Mouse (Mus musculus): ENCODE measurements around the gene Tmem265. TPM values are rescaled to one million over a fixed set of nuclear protein-coding genes. Genes with fewer than 3 reads are reported as not detected.

Tmem265 gene
- total RNA-seq (2021): not detected
- long read RNA-seq, experiment 1: 0 reads
- long read RNA-seq, experiment 2, partial matches to known transcripts: 1 of 1 reads
- long read RNA-seq, experiment 2, other reads (novel, unspliced or antisense): 0 of 1 reads

DNA sequence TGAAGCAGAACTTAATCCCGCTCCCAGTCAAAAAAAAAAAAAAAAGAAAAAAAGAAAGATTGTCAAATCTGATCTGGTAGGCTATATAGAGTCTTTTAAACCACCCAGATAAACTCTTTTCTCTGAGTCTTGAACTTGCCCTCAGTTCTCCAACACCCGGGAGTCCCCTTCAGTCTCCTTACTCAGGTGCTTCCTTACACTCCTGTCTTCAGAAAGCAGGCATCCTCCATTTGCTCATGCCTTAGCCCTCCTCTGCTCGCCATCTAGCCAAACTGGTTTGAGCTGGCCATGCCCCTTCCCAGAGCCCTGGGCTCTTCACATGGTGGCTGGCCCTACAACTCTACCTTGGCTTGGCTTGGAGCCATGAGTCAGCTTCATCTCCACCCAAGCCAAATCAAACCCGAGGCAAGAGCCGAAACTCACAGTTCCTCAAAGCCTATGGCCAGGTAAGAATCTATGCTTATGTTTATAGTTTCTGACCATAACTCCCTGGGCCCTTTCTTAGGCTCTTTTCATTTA is at the start of gene Tmem265:
Gene Tmem265 (plus strand): TSS at position 51 of the 519 bp plus-strand sequence.
- no peak for DNase-seq (ENCODE audit: low spot score in 2 of 2)

DNA sequence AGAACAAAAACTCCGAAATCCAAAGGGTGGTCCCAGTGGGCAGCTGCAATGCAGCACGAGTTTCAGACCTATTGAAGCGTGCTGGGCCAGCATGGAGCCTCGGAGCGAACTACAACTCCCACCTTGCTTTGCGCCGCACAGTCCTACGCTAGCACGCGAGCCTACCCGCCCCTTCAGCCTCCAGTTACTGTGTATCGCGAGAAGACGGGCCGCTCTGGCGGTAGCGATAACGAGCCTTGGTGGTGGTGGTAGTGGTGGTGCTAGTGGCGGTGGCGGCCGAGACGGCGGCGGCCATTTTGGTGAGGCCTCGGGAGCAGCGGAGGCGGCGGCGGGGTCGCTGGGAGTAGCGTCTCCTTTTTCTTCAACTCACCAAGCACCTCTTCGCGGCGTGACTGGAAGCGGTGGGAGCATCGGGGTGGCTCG is 49.4 kb upstream of the Tmem265 start, which contains the start of gene Srcap:
Gene Srcap (plus strand): TSS at position 176 of the 423 bp plus-strand sequence.
- DNase-seq (ENCODE audit: low spot score in 2 of 2): peak; percentile 88 to 91

DNA sequence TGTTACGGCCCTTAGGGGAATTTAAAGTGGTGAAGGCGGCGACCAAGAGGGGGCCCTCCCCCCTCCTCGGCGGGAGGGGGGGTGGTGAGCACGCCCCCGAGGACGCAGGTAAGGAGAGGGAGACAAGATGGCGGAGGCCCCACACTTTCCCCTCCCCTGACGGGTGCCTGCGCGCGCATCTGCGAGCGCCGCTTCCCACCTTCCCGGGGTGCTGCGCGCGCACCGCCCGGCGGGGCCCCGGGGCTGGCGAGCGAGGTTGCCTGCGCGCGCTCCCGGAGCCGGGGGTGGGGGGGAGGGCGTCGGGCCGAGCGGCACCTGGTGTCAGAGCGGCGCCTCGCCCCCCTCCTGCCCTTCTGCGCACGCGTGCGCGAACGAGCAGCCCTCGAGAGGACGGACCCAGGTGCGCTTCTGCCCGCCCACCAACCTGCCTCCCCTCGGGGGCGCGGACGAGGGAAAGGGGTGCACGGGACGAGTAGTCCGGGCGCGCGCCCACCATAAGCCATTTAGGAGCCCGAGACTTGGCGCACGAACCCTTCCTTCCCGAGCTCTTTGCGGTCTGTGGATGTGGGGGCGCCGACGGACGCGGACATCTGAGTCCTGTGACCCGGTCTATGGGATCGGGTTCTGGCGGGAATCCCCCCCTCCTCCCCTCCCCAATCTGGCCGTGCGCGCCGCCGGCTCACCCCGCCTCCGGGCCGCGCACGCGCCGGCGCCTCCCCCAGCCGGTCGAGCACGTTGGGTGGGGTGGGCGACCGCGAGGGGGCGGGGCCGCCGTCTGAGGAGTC is 48.8 kb upstream of the Tmem265 start:
- peak; percentile 85 to 87 for DNase-seq (ENCODE audit: low spot score in 2 of 2)

DNA sequence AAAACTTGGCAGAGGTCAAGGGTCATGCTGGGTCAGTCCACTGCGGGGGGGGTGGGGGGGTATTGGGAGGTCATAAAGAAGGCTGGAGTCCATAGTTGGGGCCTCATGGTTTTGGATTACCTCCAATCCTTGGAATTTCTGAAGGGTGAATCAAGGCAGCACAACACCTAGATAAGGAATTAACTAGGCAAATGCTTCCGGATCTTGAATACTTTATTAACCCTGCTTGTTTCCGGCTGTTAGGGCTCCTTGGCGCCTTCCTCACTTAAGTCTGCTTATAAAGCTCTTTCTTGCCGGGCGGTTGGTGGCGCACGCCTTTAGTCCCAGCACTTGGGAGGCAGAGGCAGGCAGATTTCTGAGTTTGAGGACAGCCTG is 48.2 kb upstream of the Tmem265 start:
- DNase-seq (ENCODE audit: low spot score in 2 of 2): no peak

DNA sequence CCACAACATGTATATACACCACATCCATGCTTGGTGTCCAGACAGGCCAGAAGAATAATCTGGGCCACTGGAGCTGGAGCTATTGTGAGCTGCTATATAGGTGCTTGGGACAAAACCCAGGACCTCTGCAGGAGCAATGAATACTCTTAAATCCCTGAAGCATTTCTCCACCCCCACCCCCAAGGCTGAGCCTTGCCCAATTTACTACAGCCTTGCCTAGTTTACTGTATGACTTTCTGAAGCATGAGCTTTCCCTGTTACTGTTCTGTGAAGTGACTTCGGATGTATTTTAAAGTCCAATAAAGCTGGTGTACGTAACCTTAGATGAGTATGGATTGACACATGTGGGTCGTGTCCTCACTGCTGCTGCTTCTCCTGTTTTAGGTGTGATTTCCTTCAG is 47.4 kb upstream of the Tmem265 start:
- no peak for DNase-seq (ENCODE audit: low spot score in 2 of 2)

DNA sequence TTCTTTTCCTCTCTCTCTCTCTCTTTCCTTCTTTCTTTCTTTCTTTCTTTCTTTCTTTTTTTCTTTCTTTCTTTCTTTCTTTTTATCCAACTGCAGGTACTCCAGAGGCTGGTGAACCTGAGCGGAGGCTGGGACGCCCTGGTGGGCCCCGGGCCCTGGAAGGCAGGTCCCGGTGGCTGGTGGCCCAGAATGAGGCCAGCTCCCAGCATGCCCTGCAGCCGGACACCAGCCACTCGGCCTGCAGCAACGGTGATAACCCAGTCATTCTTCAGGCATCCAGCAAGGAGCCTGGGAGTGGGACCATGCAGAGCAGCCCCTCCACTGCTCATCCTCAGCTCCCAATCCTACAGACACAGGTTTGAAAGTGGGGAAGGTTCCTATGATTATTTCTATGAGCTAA is 45.3 kb upstream of the Tmem265 start:
- no peak for DNase-seq (ENCODE audit: low spot score in 2 of 2)

DNA sequence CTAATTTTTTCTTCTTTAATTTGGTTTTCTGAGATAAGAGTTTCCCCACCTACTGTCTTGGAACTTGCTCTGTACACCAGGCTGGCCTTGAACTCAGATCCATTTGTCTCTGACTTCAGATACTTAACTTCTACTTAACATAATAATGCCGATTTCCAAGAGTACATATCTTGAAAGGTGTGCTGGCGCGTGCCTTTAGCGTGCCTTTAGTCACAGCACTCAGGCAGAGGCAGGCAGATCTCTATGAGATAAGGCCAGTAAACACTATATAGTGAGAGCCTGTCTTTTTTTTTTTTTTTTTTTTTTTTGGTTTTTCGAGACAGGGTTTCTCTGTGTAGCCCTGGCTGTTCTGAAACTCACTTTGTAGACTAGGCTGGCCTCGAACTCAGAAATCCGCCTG is 44.8 kb upstream of the Tmem265 start:
- DNase-seq (ENCODE audit: low spot score in 2 of 2): no peak

DNA sequence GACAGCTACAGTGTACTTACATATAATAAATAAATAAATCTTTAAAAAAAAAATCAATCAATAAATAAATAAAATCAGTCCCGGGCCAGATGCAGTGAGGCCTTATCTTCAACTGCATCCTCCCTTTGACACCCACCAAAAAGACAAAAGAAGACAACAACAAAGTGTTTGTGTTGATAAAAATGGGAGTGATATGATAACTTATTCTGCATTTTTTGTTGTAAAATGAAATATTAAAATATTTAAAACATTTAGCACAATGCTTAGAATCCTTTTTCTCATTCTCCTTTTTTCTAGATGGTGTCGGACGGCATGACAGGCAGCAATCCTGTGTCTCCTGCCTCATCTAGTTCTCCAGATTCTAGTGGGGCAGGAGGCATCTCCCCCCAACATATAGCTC is 41.9 kb upstream of the Tmem265 start, which contains the start of gene Gm42715:
Gene Gm42715 (plus strand): TSS at position 301 of the 400 bp plus-strand sequence.
- DNase-seq (ENCODE audit: low spot score in 2 of 2): no peak

DNA sequence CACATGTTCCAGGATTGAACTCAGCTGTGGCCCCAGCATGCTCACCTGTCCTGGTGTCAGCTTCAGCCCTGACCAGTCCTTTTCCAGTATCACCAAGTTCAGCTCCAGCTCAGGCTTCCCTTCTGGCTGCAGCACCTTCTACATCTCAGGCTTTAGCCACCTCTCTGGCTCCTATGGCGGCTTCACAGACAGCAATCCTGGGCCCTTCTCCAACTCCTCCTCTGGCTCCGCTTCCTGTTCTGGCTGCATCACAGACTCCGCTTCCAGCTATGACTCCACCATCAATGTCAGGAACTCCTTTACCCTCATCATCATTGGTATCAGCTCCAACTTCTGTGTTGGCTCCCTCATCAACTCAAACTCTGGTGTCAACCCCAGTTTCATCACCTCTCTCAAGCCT is 19.5 kb upstream of the Tmem265 start:
- no peak for DNase-seq (ENCODE audit: low spot score in 2 of 2)

DNA sequence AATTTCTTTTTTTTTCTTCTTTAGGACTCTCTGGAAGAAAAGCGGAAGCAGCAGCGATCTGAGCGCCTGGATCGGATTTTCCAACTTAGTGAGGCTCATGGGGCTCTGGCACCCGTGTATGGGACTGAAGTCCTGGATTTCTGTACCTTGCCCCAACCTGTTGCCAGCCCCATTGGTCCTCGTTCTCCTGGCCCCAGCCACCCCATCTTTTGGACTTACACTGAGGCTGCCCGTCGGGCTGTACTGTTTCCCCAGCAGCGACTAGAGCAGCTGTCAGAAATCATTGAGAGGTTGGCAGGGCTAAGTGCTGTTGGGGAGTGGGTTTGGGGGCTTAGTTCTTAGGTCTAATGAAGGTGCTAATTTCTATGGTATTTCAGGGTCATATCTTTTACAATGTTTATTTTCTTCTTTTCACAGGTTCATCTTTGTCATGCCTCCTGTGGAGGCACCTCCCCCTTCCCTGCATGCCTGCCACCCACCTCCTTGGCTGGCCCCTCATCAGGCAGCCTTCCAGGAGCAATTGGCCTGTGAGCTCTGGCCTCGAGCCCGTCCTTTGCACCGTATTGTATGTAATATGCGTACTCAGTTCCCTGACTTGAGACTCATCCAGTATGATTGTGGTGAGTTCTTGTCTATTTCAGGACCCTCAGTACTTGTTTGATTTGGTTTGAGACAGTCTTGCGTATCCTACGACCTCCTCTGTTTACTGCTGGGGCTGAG is 11.9 kb upstream of the Tmem265 start:
- no peak for DNase-seq (ENCODE audit: low spot score in 2 of 2)

DNA sequence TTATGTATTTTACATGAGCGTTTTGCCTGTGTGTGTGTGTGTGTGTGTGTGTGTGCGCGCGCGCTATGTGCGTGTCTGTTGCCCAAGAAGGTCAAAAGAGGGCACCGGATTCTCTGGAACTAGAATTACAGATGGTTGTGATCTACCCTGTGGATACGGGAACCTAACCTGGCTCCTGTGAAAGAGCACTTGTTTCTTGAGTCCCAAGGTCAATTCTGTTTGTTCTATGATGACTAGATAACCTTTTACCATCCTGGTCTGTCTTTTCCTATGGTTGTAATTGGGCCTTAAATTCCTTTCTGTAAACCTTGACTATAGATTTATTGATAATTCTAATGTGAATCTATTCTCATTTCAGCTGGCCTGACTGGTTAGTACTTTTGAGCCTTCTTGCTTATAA is 9.6 kb upstream of the Tmem265 start:
- no peak for DNase-seq (ENCODE audit: low spot score in 2 of 2)

DNA sequence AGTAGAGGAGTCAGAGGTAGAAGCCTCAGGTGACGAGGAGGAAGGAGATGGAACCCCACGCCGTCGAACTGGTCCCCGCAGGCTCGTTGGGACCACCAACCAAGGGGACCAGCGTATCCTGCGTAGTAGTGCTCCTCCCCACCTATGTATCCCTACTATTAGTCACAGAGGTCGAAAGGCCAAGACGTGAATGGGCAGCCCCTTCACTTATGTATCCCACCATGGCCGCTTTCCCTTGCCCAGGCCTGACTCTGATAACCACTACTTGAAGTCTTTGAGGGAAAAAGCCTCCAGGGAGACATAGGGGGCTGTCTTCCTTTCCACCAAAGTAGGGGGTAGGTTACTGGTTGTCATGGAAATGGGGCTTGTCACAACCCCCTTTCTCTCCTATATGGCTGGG is 610 bp upstream of the Tmem265 start:
- DNase-seq (ENCODE audit: low spot score in 2 of 2): no peak

DNA sequence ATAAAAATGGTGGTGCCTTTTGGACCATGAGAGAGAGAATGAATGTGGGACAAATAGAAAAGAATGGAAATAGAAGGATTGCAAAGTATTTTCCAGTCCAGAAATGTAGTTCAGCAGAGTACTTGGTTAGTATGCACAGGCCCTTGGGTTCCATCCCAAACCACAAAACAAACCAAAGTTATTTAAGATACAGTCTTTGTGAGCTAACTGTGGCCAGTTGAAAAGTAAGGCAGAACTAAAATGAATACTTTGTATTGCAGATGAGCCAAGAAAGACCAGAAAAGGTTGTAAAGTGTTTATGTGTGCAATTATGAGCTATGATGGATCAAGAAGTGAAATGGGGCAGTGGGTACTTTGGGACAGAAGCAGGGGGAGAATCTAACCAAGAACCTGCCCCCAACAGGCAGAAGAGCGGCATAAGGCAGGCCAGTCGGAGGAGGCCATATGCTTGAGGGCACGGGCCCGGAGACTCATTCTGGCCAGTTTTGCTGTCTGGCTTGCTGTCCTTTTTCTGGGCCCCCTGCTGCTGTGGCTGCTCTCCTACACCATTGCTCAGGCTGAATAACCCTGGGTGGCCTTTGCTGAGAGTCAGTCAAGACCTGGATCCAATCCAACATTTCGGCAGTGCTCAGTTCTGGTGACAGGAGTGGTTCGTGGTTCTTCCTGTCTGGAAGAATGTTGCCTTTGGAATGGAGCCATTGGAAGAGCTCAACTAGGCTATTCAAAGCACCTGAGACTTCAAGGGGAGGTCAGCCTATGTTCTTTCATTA is 3.4 kb downstream of the Tmem265 start:
- DNase-seq (ENCODE audit: low spot score in 2 of 2): no peak

DNA sequence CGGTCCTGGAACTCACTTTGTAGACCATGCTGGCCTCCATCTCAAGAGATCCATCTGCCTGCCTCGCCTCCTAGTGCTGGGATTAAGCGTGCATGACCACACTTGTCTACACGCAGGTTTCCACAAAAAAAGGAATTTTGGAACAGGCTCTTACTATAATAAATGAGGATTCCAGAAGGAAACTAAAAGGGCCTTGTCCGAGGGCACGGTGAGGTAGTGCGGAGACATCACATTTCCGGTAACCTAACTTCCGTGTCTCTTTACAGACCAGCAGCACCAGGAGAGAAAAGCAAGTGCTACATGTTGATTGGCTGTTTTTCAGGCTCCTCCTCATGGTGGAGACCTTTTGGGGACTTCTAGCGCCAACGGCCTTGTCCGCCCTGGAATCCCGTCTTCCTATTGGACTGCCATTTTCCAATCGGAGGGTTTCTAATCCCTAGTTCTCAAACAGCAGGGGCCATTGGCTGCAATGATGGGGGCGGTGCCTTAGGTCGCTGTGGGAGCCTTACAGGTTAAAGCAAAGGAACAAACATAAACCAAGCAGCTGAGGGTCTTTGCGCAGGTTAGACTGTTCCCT is 11.8 kb downstream of the Tmem265 start, which contains the start of gene Phkg2:
Gene Phkg2 (plus strand): TSS at position 446 of the 577 bp plus-strand sequence.
- DNase-seq (ENCODE audit: low spot score in 2 of 2): peak; percentile 71 to 77

DNA sequence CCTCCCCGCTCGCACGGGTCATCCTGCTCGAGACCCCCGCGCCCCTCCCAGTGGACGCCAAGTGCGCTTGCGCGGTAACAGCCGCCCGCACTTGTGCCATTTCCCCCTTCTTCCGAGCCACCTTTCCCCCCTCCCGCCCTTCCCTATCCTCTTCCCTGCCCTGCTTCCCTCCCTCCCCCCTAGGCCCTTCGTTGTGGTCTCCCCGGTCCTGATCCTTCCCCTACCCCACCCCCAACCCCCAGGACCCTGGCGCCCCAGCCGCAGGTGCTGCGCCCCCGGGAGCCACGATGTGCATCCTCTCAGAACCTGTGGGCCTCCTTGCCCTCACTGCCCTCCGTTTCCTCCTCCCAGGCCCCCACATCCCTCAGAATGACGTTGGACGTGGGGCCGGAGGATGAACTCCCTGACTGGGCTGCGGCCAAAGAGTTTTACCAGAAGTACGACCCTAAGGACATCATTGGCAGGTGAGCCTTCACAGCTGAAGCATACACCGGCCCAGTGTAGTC is 12.4 kb downstream of the Tmem265 start:
- DNase-seq (ENCODE audit: low spot score in 2 of 2): no peak

DNA sequence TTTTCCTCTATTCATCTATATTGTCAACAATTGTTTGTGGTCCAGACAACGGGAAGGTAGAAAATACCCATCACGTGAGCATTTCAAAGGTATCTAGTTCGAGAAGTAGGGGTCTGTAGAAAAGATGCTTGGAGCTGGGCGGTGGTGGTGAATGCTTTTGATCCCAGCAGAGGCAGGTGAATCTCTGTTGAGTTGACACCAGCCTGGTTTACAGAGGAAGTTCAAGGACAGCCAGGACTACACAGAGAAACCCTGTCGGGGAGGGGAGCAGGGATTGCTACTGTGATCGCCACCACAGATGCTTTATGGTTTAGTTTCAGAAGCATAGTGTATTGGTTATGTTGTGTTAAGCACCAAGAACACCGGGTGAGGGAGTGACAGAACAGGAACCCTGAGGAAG is 12.9 kb downstream of the Tmem265 start:
- DNase-seq (ENCODE audit: low spot score in 2 of 2): no peak

DNA sequence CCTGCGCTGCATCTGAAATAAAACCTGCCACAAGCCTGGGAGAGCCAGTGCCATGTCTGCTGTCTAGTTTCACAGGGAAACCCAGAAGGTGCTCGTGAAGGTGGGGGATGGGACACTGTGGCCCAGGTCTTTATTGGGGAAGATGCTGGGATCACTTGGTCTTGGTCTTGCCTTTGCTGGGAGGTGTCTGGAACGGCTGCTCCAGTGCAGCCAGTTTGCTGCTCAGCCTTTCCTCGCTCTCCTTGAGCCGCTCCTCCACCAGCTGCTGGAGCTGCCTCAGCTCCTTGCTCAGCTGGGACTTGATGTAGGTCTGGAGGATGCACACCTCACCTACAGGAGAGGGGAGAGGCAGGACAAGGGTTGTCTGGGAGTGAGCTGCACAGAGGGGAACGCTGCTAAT is 22.1 kb downstream of the Tmem265 start:
- no peak for DNase-seq (ENCODE audit: low spot score in 2 of 2)

DNA sequence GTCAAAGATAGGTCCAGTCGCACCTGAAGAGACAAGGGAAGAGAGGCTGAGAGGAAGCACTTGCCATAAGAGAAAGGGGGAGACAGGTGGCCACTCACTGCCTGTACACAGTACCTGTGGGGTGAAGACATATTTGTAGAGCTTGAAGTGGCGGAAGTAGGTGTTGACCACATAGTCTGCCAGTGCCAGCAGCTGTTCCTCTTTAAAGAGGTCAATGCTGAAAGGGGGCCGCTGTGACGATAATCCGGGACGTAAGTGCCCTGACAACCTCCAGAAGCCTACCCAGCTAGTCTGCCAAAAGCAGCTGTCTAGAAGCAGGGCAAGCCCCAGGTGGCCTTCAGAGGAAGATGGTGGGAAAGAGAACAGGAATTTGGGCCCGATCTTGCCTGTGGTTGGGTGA is 23.8 kb downstream of the Tmem265 start:
- DNase-seq (ENCODE audit: low spot score in 2 of 2): no peak

DNA sequence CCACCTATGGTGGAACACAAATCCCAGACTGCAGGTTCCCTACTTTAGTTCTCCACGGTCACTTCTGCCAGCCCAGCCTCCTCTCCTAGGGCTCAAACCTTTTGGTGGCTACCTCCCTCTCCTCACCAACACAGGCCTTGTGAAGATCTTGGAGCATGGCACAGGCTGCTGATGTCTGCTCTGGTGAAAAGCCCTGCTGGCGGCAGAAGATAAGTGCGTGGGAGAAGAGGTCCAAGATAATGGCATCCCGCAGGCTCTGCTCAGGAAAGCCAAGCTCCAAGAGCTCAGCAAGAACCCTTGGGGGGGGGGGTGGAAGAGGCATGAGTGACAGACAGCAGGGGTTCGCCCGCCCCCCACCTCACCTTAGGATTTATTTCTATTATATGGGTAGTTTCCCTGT is 25.0 kb downstream of the Tmem265 start:
- DNase-seq (ENCODE audit: low spot score in 2 of 2): no peak

DNA sequence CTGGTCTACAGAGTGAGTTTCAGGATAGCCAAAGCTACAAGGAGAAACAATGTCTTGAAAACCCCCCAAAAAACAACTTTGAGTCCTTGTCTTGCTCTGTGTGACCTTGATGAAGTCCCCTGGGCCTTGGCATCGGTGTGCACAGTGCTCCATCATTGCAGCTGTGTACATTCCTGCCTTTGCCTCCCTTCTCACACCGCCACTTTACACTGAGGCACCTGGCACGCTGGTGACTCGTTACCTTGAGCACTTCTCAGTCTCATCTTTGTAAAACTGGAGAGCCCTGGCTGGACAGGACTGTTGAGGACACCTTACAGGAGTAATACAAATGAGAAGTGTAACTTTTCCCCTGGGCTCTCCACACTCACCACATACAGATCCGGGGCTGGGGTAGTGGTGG is 26.0 kb downstream of the Tmem265 start:
- DNase-seq (ENCODE audit: low spot score in 2 of 2): no peak
